Mouse (Mus musculus): ENCODE measurements around the gene Slf2.

GRCm38 (mm10) chr19:44984420-44984819, 53.5 kb downstream of the Slf2 start:
- no peak for TF ChIP-seq PAX5 (IDR thresholded peaks at IDR 0.05; ENCODE audit: low read length)
- TF ChIP-seq ELF1 (IDR thresholded peaks at IDR 0.05; ENCODE audit: low read depth, low read length): no peak
- no peak for TF ChIP-seq CTCF (conservative IDR thresholded peaks at IDR 0.05 in 1 of 2, IDR thresholded peaks at IDR 0.05 in 1 of 2; ENCODE audit: low read depth in 2 of 2, low read length in 2 of 2)
- no peak for TF ChIP-seq POLR2A (IDR thresholded peaks at IDR 0.05; ENCODE audit: low read depth, low read length)
- TF ChIP-seq EP300 (IDR thresholded peaks at IDR 0.05; ENCODE audit: low read length): no peak
- TF ChIP-seq TCF12 (IDR thresholded peaks at IDR 0.05; ENCODE audit: low read depth, low read length): no peak
- TF ChIP-seq MEF2A (IDR thresholded peaks at IDR 0.05; ENCODE audit: borderline replicate concordance, low read depth, low read length): no peak
